Mouse (Mus musculus) adrenal gland, adult (tissue): Measurements from ENCODE around the gene Gm20388.

ENCODE experiments used
- DNase-seq, 2 experiments: peaks; one replicate each; pipeline ENCODE4 v3.0.0; 2022 to 2023; ENCODE audit warnings: low spot score in 1 of 2; ENCODE audit not compliant: inconsistent age in 2 of 2

The Gm20388 gene

DNA sequence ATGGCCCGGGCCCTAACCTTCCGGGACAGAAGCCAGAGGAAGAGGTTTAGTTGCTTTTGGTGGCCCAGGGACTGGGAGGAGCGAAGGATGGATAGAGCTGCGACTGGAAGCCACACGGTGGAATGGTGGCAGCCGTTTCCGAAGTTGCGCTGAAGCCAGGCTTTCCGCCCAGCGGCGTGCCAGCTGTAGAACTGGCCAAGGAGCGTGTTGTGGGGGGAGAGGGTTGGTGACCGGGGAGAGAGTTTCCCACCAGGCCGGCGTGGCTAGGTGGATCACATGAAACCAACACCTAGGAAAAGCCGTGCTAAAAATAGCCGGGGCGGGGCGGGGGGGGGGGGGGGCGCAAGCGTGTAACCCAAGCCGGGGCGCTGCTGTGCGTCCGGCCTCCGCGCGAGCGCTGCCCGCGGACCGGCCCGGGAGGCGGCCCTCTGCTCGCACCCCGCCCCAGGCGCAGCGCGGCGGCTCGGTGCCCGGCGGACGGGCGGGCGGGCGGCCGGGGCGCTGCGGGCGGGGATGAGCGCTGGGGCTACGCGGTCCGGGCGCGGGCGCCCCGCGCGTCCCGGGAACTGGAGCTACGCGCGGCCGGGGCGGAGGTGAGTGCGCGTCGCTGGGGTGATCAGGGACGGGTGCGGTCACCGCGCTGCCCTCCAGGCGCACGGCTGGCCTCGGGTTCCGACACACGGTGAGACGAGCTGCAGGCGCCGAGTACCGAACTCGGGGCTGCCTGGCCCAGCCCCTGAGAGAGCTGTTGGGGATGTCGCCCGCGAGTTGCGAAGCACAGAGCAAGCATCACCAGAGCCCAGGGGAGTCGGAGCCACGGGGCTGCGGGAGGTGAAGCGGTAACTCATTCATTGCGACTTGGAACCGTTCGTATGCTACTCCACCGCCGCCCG lies 2319.4 kb downstream of the Gm20388 start:
- peak in 1 of 2 experiments; percentile 26 for DNase-seq

DNA sequence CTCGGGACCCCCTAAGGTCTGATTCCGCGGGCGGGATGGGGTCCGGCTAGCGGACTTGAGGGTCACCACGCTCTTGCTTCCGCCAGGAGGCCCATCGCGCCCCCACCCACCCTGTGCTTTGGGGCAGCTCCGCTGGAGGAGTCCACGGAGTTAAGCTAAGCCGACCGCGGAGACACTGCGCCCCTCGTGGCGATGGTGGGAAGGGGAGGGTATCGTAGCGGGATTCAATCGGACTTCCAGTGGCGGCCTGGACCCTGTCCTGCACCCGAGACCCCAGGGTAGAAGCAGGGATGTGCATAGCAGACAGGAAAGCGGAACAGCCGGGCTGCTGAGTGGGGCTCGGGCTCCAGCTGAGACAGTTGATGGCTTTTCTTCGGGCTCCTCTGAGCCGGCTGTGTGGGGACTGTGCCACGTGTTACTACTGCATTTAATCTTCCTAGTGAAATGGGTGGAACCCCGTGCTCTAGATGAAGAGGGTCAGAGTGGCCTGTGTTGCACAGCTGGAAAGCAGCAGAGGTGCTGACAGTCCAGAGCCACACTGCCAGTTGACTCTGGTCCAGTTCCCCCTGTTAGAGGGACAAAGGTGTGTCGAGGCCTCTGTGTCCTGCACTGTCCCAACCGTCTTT lies 2320.2 kb downstream of the Gm20388 start:
- peak; percentile 72 to 90 for DNase-seq

DNA sequence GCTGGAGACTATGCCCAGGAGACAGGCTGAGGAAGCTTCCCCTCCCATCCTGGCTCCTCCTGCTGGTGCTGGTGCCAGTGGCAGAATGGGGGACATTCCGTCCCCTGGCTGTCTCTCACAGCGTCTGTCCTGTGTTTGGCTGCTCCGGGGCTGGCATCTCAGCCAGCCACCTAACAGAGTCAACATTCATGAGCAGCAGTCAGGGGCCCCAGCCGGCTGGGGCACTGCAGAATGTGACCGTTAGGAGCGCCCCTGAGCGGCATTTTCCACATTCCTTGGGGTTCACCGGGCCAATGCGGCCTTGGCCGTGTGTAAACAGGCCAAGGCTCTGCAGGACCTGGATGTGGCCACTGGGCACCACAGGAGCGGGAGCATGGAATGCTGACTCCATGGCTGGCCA lies 2323.4 kb downstream of the Gm20388 start:
- peak; percentile 74 to 84 for DNase-seq

DNA sequence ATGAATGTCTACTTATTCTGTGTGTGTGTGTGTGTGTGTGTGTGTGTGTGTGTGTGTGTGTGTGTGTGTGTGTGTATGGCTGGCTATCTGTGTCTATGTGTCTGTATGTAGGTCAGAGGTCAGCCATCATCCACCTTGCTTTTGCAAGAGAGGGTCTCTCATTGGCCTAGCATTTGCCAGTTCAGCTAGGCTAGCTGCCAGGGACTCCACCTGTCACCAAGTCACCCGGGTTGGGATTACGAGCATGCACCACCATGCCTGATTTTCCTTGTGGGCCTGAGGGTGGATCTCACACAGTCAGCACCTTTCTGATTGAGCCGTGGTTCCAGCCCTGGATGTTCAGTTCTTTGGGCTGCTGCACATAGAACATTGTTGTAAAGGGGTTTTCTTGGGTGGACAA lies 2325.9 kb downstream of the Gm20388 start:
- DNase-seq: no peak

DNA sequence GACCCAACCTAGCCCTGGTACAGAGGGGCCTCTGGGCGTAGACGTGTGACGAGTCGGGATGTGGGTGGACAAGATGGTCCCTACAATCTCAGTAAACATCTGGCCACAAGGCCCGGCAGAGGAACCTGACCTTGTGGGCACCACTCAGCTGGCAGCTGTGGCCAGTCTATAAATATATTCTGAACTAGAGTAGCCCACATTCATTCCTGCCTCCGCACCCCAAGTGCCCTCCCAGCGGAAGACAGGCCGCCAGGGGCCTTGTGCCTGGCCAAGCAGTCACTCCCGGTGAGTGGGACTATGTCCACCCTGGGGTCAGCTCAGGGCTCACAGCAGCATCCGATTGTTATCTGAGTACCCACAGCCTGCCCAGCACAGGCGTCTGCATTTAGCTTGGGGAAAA lies 2327.6 kb downstream of the Gm20388 start:
- no peak for DNase-seq

DNA sequence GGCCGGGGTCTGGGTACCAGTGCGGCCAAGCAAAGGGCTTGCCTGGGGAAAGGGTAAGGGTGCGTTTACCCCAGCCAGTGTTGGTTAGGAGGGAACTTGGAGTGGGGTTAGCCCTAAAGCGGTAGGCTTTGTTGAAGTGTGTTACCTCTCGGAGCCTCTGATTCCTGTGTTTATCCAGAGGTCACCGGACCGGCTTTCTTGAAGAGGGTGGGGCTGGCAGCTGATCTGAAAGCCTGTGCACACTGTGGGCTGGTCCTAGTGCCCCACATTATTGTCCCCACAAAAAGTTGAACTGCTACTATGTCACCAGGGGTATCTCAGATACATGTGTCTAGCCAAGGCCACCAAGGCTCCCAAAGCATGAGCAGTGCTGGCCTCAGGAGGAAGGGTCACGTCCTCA lies 2328.1 kb downstream of the Gm20388 start:
- DNase-seq: no peak

DNA sequence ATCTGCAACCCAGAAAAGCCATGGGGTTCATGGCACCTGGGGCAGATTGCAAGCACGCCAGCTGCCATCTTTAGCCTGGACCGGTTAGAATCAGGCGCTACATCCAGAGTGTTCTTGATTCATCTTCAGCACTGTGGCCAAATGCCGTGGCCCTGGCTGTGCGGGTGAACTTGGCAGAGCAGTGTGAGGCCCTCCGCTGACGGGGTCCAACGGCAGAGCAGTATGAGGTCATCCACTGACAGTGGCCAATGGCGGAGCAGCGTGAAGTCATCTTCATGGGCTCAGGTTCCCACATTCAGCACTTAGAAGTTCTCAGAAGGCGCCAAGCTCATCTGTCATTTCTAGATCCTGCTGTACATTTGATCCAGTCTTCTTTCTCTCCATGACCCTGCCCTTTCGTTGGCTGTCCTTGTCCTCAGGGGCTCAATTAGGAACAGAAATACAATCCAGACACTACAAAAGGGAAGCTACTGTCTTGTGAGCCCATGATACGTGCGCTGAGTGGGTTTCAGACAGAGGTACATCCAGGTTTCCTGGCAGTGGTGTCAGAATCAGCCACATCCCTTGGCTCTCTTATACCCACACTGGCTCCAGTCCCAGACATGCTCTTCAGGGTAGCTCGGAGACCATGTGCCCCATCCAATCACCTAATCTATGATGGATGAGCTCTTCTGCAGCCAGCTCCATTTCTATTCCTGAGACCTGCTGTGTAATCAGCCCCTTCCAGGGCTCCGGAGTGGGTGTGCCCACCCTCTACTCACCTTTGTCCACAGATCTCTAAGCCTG lies 2329.8 kb downstream of the Gm20388 start:
- no peak for DNase-seq

DNA sequence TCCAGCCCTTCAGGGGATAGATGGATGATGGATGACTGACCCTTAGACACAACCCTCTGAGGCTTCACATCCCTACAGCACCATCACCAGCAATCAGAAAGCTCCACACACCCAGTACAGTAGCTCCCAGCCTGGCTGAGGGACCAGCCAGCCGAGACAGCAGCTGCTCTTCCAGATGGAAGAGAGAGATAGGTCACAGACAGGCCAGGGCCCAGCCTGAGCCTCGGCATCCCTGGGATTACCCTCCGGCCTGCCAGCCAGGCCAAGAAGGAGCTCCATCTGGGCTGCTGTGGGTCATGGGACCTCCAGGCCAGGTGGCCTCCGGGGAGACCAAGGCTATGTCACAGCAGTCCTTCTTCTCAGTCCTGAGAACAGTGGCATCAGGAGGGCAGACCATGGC lies 2332.7 kb downstream of the Gm20388 start:
- no peak for DNase-seq

DNA sequence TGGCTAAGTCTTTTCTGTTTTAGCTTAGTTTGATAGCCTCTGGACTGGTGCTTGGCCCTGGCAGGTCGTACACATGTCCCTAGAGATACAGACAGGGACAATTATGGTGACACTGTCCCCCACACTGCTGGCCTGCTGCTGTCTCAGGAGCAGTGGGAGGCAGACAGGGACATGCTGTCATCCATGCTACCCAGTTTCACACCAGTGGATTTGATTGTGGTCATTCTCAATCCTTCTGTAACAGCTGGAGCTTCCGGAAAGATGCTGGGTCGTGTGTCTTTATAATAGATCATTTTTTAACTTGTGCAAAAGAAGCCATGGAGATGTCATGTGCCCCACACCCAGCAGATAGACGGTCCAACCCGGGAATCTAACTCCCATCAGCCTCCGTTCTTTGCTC lies 2334.5 kb downstream of the Gm20388 start:
- DNase-seq: no peak

DNA sequence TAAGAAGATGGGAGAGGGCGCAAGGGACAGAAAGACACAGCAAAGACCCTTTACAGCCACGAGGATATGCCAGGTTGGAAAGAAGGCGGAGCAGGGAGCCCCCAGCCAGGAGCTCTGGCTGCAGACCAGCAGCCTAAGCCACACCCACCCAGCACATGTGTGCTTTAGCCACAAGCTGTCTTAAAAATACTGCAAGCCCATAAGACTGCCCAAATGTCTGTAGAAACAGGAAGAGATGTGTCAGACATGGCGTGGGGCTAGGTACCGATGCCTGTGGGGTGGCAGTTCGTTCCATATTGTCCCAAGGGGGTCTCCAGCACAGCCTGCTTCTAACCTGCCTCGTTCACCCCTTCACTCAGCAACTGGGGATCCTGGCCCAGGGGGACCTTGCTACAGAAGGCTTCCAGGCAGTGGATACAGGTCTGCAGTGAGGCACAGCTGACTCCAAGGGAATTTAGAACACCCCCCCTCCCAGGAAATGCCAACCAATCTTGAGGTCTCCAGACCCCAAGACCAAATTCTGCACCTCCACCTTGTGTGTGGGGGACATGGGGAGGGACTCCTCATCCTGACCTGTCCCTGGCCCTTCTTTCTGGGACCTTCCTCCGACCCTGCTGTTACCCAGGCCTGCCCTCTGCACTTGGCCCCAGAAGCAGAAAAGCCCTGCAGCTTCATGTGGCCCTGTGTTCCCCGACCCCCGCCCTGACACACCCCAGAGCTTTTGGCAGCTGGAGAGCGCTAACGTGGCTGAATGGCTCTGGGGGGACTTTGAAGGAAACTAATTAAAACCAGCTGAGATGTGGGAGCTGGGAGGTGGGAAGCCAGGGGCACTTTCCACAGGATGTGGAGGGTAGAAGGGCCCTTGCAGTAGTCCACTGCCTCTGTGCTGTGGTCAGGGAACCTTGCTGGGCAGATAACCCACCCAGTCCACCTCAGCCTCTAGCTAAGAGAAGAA lies 2335.9 kb downstream of the Gm20388 start:
- DNase-seq: no peak

DNA sequence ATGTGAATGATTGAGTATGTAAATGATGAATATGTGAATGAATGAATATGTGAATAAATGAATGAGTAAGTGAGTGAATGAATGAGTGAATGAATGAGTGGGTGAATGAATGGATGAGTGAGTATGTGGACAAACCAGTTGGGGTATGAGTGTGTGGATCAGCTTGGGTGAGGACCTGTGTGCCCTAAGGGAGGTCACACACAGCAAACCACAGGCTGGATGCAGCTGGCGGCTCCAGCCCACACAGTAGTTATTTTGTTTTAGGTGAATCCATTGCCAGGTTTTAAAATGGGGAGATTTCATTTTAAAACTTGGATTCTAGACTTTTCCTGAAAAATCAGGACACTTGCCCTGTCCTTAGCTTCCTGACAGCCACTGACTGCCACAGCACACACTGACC lies 2341.1 kb downstream of the Gm20388 start:
- DNase-seq: no peak

DNA sequence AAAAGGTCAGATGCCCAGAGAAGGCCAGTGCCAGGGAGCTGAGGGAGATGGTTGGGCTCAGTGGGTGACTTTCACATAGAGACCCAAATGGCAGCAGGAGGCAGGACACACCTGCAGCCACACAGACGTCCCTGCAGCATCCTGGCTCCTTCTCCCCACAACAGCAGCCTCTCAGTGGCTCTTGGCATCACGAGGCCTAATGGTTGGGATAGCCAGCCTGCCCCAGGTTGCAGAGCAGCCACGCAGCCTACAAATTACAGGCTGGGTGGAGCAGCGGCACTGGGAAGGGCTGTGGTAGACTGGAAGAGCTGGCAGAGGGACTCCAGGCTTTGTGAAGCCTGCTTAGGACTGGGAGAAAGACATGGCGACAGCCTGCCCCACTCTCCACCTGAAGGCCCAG lies 2341.7 kb downstream of the Gm20388 start:
- no peak for DNase-seq

DNA sequence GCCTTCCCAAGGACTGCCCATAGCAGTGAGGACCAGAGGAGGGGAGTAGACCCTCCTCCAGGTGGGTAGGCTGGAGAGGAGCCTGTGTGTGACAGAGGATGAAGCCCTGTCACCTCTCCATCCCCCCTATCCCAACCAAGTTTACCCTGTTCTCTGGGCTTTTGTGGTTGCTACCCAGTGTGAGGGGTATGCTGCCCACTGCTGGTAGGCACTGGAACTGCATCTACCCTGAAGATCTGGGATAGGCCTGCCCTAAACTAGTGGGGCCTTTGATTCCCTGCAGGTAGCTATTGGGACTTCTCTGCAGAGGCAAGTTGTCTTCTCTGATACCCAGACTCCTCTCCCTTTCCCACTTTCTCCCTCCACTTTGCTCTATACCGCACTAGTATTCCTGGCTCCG lies 2348.7 kb downstream of the Gm20388 start:
- DNase-seq: peak; percentile 61 to 90

DNA sequence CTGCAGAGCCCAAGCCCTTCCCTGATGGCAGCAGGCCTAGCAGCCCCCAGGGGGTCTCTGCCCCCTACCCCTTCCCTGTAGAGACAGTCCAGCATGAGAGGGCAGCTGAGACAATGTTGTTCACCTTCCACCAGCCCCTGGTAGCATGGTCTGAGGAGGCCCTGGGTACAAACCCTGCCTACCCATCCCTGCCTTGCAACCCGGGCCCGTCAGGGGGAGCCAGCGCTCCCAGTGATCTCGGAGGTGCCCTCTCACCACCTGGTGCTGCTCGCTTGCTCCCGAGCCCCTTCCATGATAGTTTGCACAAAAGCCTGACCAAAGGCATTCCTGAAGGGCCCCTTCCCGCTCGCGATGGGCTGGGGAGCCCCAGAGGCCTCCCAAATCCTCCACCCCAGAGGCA lies 2350.1 kb downstream of the Gm20388 start:
- no peak for DNase-seq

DNA sequence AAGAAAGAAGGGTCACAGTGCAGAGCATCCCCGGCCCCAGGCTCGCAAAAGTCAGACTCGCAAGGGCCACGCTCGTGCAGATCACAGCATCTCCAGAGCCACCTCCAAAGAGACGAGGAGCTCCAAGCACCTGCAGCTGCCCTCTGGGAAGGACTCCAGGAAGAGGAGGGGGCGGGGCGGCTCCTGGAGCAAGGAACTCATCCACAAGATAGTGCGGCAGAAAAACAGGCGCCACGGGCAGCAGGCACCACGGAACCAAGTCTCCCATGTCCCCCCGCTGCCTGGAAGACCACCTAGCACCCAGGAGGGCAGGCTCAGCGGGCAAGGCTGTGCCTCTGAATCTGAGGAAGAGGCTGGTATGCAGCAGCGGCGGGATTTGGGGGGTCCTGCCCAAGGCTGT lies 2352.2 kb downstream of the Gm20388 start:
- no peak for DNase-seq

DNA sequence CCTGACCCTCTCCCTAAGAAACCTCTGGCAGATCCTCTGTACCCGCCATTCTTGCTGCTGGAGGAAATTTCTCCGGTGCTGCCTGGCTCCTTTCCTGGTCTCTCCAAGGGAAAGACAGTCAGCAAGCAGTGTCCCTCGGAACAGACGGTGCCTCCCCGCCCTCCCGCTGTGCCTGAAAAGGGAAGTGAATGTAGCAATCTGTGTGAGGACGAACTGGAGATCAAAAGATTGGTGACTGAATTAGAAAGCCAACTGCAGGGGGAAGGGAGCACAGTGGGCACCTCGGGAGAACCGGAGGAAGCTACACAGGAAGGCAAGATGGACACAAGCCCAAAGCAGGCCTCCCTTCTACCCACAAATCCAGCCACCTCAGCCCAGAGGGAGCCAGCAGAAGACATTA lies 2353.6 kb downstream of the Gm20388 start:
- DNase-seq: peak in 1 of 2 experiments; percentile 36

DNA sequence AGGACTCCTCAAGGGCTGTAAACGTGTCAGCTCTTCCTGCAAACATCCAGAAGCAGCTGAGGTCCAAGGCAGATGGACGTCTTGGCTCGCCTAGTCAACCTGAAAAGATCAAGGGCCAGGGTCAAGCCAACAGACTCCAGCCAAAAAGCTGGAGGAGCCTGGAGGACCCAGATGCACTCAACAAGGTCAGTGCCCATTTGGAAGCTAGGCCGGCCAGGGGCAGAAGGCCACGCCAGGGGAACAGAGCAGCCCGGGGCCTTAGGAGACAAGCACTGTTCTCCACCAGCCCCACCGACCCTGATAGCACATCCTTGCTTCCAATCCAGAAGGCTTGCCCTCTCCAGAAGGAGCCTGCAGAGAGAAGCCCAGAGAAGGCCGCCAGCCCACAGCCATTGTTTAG lies 2354.9 kb downstream of the Gm20388 start:
- peak in 1 of 2 experiments; percentile 29 for DNase-seq

DNA sequence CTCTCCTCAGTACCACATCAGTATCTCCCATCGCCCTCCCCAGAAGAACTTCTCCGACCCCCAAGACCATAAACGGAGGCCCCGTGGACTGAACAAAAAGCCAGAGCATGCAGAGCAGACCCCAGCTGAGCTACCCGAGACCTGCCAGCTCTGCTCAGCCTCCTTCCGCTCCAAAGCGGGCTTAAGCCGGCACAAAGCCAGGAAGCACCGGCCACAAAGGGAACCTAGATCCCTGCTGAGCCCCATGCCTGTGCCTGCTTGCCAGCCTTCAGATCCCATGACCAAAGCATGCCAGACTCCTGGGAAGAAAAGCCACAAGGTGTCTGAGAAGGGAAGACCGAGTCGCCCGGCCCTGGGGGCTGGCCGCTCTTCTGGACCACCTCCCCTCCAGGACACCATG lies 2356.2 kb downstream of the Gm20388 start:
- no peak for DNase-seq

DNA sequence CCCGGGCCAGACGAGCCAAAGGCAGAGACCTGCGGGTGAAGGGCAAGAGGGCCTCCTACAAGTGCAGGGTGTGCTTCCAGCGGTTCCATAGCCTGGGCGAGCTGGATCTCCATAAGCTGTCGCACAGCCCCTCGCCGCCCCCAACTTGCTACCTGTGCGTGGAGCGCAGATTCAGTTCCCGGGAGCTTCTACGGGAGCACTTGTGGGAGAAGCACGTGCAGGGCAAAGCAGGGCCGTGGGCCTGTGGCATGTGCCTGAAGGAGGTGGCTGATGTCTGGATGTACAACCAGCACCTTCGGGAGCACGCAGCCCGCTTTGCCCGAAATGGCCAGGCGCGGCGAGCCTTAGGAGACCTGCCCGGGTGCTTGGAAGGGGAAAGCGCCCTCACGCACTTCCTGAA lies 2358.2 kb downstream of the Gm20388 start:
- DNase-seq: peak in 1 of 2 experiments; percentile 11

DNA sequence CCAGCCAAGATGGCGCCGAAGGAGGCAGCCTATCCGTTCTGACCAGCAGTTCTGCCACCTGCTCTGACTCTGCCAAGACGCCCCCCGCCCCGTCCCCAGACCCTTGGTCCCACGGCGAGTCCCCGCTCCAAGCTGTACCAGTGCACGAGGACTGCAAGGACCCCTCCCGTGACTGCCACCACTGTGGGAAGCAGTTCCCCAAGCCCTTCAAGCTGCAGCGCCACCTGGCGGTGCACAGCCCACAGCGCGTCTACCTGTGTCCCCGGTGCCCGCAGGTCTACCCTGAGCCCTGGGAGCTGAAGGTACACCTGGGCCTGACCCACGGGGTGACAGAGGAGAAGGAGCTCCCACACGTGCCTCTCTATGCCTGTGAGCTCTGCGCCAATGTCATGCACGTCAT lies 2358.8 kb downstream of the Gm20388 start:
- peak; percentile 75 to 93 for DNase-seq

DNA sequence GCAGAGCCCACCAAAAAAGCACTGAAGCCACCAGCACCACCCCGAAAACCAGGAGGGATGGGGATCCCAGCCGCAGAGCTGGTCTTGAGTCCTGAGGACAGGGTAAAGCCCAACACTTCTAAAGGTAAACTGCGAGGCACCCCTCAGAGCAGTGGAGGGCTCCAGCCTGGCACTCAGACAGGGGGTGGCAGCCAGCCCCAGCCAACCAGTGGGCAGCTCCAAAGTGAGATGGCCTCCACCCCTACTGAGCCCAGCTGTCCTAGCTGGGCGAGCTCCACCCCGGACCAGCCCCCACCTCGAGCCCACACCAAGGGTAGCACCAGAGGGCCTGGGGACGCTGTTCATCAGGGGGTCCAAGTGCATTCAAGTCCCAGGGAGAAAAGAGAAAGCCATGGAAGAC lies 2359.9 kb downstream of the Gm20388 start:
- DNase-seq: no peak
